Mouse (Mus musculus): ENCODE measurements around the gene Ncoa5.

- no peak for TF ChIP-seq TAL1 (conservative IDR thresholded peaks at IDR 0.05; ENCODE audit: low read depth, low read length)
- no peak for TF ChIP-seq CTCF (IDR thresholded peaks at IDR 0.05; ENCODE audit: low read depth, low read length)
- no peak for TF ChIP-seq POLR2AphosphoS5 (IDR thresholded peaks at IDR 0.05; ENCODE audit: insufficient replicate concordance, low read depth, low read length)
- TF ChIP-seq GATA1 (IDR thresholded peaks at IDR 0.05; ENCODE audit: borderline replicate concordance, low read length): no peak
- TF ChIP-seq GATA2 (IDR thresholded peaks at IDR 0.05; ENCODE audit: borderline replicate concordance, low read depth, low read length): no peak
These were observed 54.9 kb downstream of the Ncoa5 start for GRCm38 (mm10) chr2:164979749-164980148.

Data from G1E (cell line).